Mouse (Mus musculus) ES-E14 (cell line): ENCODE results near the gene Tmod4. TPM values are rescaled to one million over a fixed set of nuclear protein-coding genes. Genes with fewer than 3 reads are reported as not detected.
"Not testable (repeated sequence)": the region's sequence is repeated elsewhere in the genome, so short reads cannot be mapped to it uniquely, and the experiment has no call there.

ENCODE experiments used
- DNase-seq: peaks from one replicate; pipeline ENCODE4 v3.0.0-alpha.2; 2013; ENCODE audit warnings: low read depth, low spot score
- H3K27ac ChIP-seq: 2 replicates; pipeline ENCODE4 v1.5.1; 2012; ENCODE audit warnings: low read depth, mild to moderate bottlenecking, low read length, moderate library complexity, mixed read lengths; ENCODE audit not compliant: poor library complexity, insufficient read depth, severe bottlenecking
- H3K36me3 ChIP-seq: 2 replicates; pipeline ENCODE4 v1.6.1; 2012; ENCODE audit warnings: mild to moderate bottlenecking, low read length, moderate library complexity, mixed read lengths; ENCODE audit not compliant: control insufficient read depth, poor library complexity, insufficient read depth, severe bottlenecking
- H3K4me1 ChIP-seq, 2 experiments: fragments of 150-350 bp in 1 of 2; sonication (generic) in 1 of 2; 2 replicates each; pipeline ENCODE4 v1.6.1; 2012; ENCODE audit warnings: low read length in 2 of 2, mild to moderate bottlenecking in 1 of 2, mixed read lengths in 1 of 2; ENCODE audit not compliant: control insufficient read depth in 2 of 2, insufficient read depth in 2 of 2, poor library complexity in 1 of 2
- H3K4me3 ChIP-seq, 2 experiments: fragments of 150-350 bp in 1 of 2; sonication (generic) in 1 of 2; 2 replicates each; pipeline ENCODE4 v1.5.1; 2012; ENCODE audit warnings: low read length in 2 of 2, low read depth in 1 of 2, mild to moderate bottlenecking in 1 of 2, mixed read lengths in 1 of 2; ENCODE audit not compliant: insufficient read depth in 1 of 2, poor library complexity in 1 of 2, severe bottlenecking in 1 of 2
- H3K9ac ChIP-seq: 2 replicates; pipeline ENCODE4 v1.6.1; 2012; ENCODE audit warnings: low read depth, mild to moderate bottlenecking, low read length, mixed read lengths; ENCODE audit not compliant: poor library complexity, insufficient read depth, severe bottlenecking
- H3K9me3 ChIP-seq: fragments of 150-350 bp; sonication (generic); 2 replicates; pipeline ENCODE4 v1.6.1; 2012; ENCODE audit warnings: low read depth, mild to moderate bottlenecking, low read length; ENCODE audit not compliant: control insufficient read depth, insufficient read depth
- CHD2 ChIP-seq: IDR thresholded peaks from 2 replicates; pipeline ENCODE4 v1.6.1; 2014; ENCODE audit warnings: mild to moderate bottlenecking, low read depth, low read length, inconsistent platforms
- HCFC1 ChIP-seq: IDR thresholded peaks from 2 replicates; pipeline ENCODE4 v1.6.1; 2012; ENCODE audit warnings: low read length, inconsistent platforms, borderline replicate concordance; ENCODE audit not compliant: insufficient read depth
- MAFK ChIP-seq: IDR thresholded peaks from 2 replicates; pipeline ENCODE4 v1.6.1; 2014; ENCODE audit warnings: mild to moderate bottlenecking, low read depth, low read length, inconsistent platforms; ENCODE audit not compliant: insufficient read depth
- ZC3H11A ChIP-seq: IDR thresholded peaks from 2 replicates; pipeline ENCODE4 v1.6.1; 2012; ENCODE audit warnings: low read depth, mild to moderate bottlenecking, inconsistent platforms, low read length, borderline replicate concordance
- ZNF384 ChIP-seq: IDR thresholded peaks from 2 replicates; pipeline ENCODE4 v1.6.1; 2012; ENCODE audit warnings: low read depth, low read length, inconsistent platforms
- in situ Hi-C, 2 experiments: fragments of 600-800 bp; cut with MboI; formaldehyde crosslinking; loops; one replicate each; pipeline ENCODE4 v1.15.1; 2025; ENCODE audit warnings: low sequenced_read_pairs in 2 of 2, inconsistent platforms in 1 of 2; ENCODE audit not compliant: unreplicated experiment in 2 of 2
- total RNA-seq: library from RNA; depleted of rRNA; stranded (reverse); fragments of 300-350 nt; gene quantifications from 2 replicates; pipeline ENCODE4 v1.2.3, GENCODE M21; 2012

Gene Tmod4
- total RNA-seq, 1 experiment = 0.36 TPM

GRCm38 (mm10) chr3:95124972-95125371 is 696 bp downstream of the Tmod4 start:
- TF ChIP-seq ZC3H11A = no peak
- TF ChIP-seq ZNF384 = no peak
- no peak for TF ChIP-seq CHD2
- TF ChIP-seq HCFC1 = no peak
- Histone ChIP-seq H3K9ac (no peak overlapping the region), H3K27ac (no peak overlapping the region), H3K9me3 (no peaks in the 10 kb centered on the region), H3K4me3 (no peak overlapping the region), H3K36me3 (peaks cover 19% of the 10 kb centered on the region), H3K4me1 (peaks cover 0 to 8% of the 10 kb centered on the region in 2 experiments; a peak in 1 of 4 replicates)
- DNase-seq = no peak
- in situ Hi-C loops = no loop called here

- no peak for TF ChIP-seq MAFK
- no peak for TF ChIP-seq ZNF384
- TF ChIP-seq CHD2 = no peak
- no peak for TF ChIP-seq ZC3H11A
- no peak for TF ChIP-seq HCFC1
- Histone ChIP-seq H3K9ac (no peak overlapping the region), H3K27ac (no peak overlapping the region), H3K4me1 (peaks cover 0 to 10% of the 10 kb centered on the region in 2 experiments; a peak in 1 of 4 replicates), H3K36me3 (peaks cover 3% of the 10 kb centered on the region; the same call in 1 of the 2 replicates), H3K4me3 (no peak overlapping the region), H3K9me3 (no peaks in the 10 kb centered on the region)
- DNase-seq = no peak
- in situ Hi-C loops = no loop called here
These were observed 5.0 kb downstream of the Tmod4 start for GRCm38 (mm10) chr3:95129226-95129651.

- Histone ChIP-seq H3K27ac (no peak overlapping the region), H3K4me3 (no peak overlapping the region), H3K36me3 (peaks cover 3% of the 10 kb centered on the region; the same call in 1 of the 2 replicates), H3K4me1 (peaks cover 0 to 7% of the 10 kb centered on the region in 2 experiments; a peak in 1 of 4 replicates), H3K9me3 (no peaks in the 10 kb centered on the region), H3K9ac (no peak overlapping the region)
- no peak for DNase-seq
- TF ChIP-seq CHD2 (no peak), HCFC1 (no peak), ZNF384 (no peak), ZC3H11A (no peak), MAFK (no peak)
- in situ Hi-C loops = no loop called here
These were observed 5.8 kb downstream of the Tmod4 start for GRCm38 (mm10) chr3:95130081-95130480.

- DNase-seq, H3K9me3 ChIP-seq, in situ Hi-C loops, H3K36me3 ChIP-seq, H3K4me3 ChIP-seq, H3K9ac ChIP-seq, H3K4me1 ChIP-seq, H3K27ac ChIP-seq: not testable (repeated sequence)
These were observed 8.1 kb downstream of the Tmod4 start for GRCm38 (mm10) chr3:95132389-95132788.

GRCm38 (mm10) chr3:95133176-95133575 is 8.9 kb downstream of the Tmod4 start:
- in situ Hi-C loops = no loop called here
- H3K4me1 ChIP-seq = peaks cover 3 to 9% of the 10 kb centered on the region in 2 experiments; a peak in 2 of 4 replicates
- peak overlapping the region; percentile 38; the same call in 1 of the 2 replicates for H3K27ac ChIP-seq
- peak overlapping the region; percentile 77 to 93 for H3K4me3 ChIP-seq
- H3K9ac ChIP-seq = peak overlapping the region; percentile 95
- DNase-seq = no peak
- no peaks in the 10 kb centered on the region for H3K9me3 ChIP-seq
- TF ChIP-seq MAFK = no peak
- TF ChIP-seq ZC3H11A = no peak
- no peak for TF ChIP-seq HCFC1
- no peak for TF ChIP-seq ZNF384
- TF ChIP-seq CHD2 = no peak
- H3K36me3 ChIP-seq = peaks cover 3% of the 10 kb centered on the region; the same call in 1 of the 2 replicates
